Mouse (Mus musculus) liver, embryonic 11.5 days (tissue): ENCODE data around the gene Sh2d6. TPM values are rescaled to one million over a fixed set of nuclear protein-coding genes. Genes with fewer than 3 reads are reported as not detected.

ENCODE experiments used
- ATAC-seq: fragments of 200-750 bp; cut with Nextera tagmentation; replicated peaks from 2 replicates; pipeline ENCODE4 v1.8.0; 2017; ENCODE audit warnings: moderate number of reproducible peaks, mild to moderate bottlenecking, moderate TSS enrichment, moderate library complexity; ENCODE audit not compliant: low FRiP score
- DNase-seq: peaks from one replicate; pipeline ENCODE4 v3.0.0-alpha.2; 2017; ENCODE audit warnings: low spot score
- H3K27ac ChIP-seq: fragments of 300-500 bp; sonication (generic); 2 replicates; pipeline ENCODE4 v1.5.1; 2014; ENCODE audit warnings: mild to moderate bottlenecking, low read depth, low read length, control low read depth
- H3K27me3 ChIP-seq: fragments of 300-500 bp; sonication (generic); replicated peaks from 2 replicates; pipeline ENCODE4 v1.6.1; 2014; ENCODE audit warnings: low read length, mixed read lengths; ENCODE audit not compliant: control insufficient read depth, insufficient read depth
- H3K36me3 ChIP-seq: fragments of 300-500 bp; sonication (generic); 2 replicates; pipeline ENCODE4 v1.6.1; 2014; ENCODE audit warnings: mild to moderate bottlenecking, low read length, moderate library complexity, mixed read lengths; ENCODE audit not compliant: control insufficient read depth, insufficient read depth
- H3K4me1 ChIP-seq: fragments of 300-500 bp; sonication (generic); replicated peaks from 2 replicates; pipeline ENCODE4 v1.6.1; 2014; ENCODE audit warnings: low read length, mixed read lengths; ENCODE audit not compliant: control insufficient read depth, insufficient read depth
- H3K4me2 ChIP-seq: fragments of 300-500 bp; sonication (generic); 2 replicates; pipeline ENCODE4 v1.6.1; 2014; ENCODE audit warnings: mild to moderate bottlenecking, control low read depth, moderate library complexity
- H3K4me3 ChIP-seq: fragments of 300-500 bp; sonication (generic); 2 replicates; pipeline ENCODE4 v1.5.1; 2014; ENCODE audit warnings: low read depth, low read length, control low read depth
- H3K9ac ChIP-seq: fragments of 300-500 bp; sonication (generic); 2 replicates; pipeline ENCODE4 v1.6.1; 2014; ENCODE audit warnings: low read depth, low read length, control low read depth
- H3K9me3 ChIP-seq: fragments of 300-500 bp; sonication (generic); 2 replicates; pipeline ENCODE4 v1.6.1; 2016; ENCODE audit warnings: low read length, inconsistent platforms, mixed read lengths; ENCODE audit not compliant: control insufficient read depth
- WGBS: fragments of 180-500 bp; shearing (Covaris S2); extraction: QIAGEN DNeasy Blood & Tissue Kit; methylation state at CpG from one replicate; pipeline ENCODE4 v1.1.7; 2014; 5-methylcytosine and 5-hydroxymethylcytosine counted together
- polyA plus RNA-seq: library from polyadenylated mRNA; unstranded; fragments of >200 nt; fragmentation: Nextera tagmentation; extraction: Ambion mirVana; gene quantifications from 2 replicates; pipeline ENCODE4 v1.2.1, GENCODE M21; 2014

Sh2d6 gene
- polyA plus RNA-seq, 1 experiment from 2014 or later = not detected

- Histone ChIP-seq H3K9ac (no peak overlapping the region), H3K27me3 (no peaks in the 10 kb centered on the region), H3K4me2 (no peak overlapping the region), H3K27ac (no peak overlapping the region), H3K9me3 (no peaks in the 10 kb centered on the region), H3K4me3 (no peak overlapping the region), H3K4me1 (no peaks in the 10 kb centered on the region), H3K36me3 (no peaks in the 10 kb centered on the region)
- 77% methylated on average over 10 of the region's 10 CpGs for WGBS
- ATAC-seq (no peak), DNase-seq (no peak)
These were observed 7.1 kb upstream of the Sh2d6 start for GRCm38 (mm10) chr6:72528410-72529151.

GRCm38 (mm10) chr6:72527070-72527469 is 5.6 kb upstream of the Sh2d6 start:
- H3K9ac ChIP-seq = no peak overlapping the region
- H3K4me3 ChIP-seq = no peak overlapping the region
- H3K4me2 ChIP-seq = no peak overlapping the region
- H3K27ac ChIP-seq = no peak overlapping the region
- DNase-seq (no peak), ATAC-seq (no peak)
- WGBS = 86% methylated on average over 4 of the region's 4 CpGs
- no peaks in the 10 kb centered on the region for H3K9me3 ChIP-seq
- no peaks in the 10 kb centered on the region for H3K36me3 ChIP-seq
- H3K4me1 ChIP-seq = no peaks in the 10 kb centered on the region
- no peaks in the 10 kb centered on the region for H3K27me3 ChIP-seq

GRCm38 (mm10) chr6:72524160-72524559 is 2.7 kb upstream of the Sh2d6 start:
- ATAC-seq (no peak), DNase-seq (no peak)
- no peak overlapping the region for H3K4me3 ChIP-seq
- no peak overlapping the region for H3K27ac ChIP-seq
- no peak overlapping the region for H3K9ac ChIP-seq
- no peaks in the 10 kb centered on the region for H3K9me3 ChIP-seq
- 75% methylated on average over 2 of the region's 2 CpGs for WGBS
- H3K4me2 ChIP-seq = no peak overlapping the region
- H3K27me3 ChIP-seq = no peaks in the 10 kb centered on the region
- peaks cover 3% of the 10 kb centered on the region; the same call in 1 of the 2 replicates for H3K4me1 ChIP-seq
- no peaks in the 10 kb centered on the region for H3K36me3 ChIP-seq

GRCm38 (mm10) chr6:72523222-72523621 is 1.7 kb upstream of the Sh2d6 start:
- Histone ChIP-seq H3K9ac (no peak overlapping the region), H3K36me3 (no peaks in the 10 kb centered on the region), H3K4me2 (no peak overlapping the region), H3K27ac (no peak overlapping the region), H3K4me1 (peaks cover 3% of the 10 kb centered on the region; the same call in 1 of the 2 replicates), H3K4me3 (no peak overlapping the region), H3K27me3 (no peaks in the 10 kb centered on the region), H3K9me3 (no peaks in the 10 kb centered on the region)
- ATAC-seq (no peak), DNase-seq (no peak)
- 66% methylated on average over 4 of the region's 4 CpGs for WGBS

GRCm38 (mm10) chr6:72522288-72522687 is 781 bp upstream of the Sh2d6 start:
- Histone ChIP-seq H3K4me3 (no peak overlapping the region), H3K36me3 (no peaks in the 10 kb centered on the region), H3K4me2 (no peak overlapping the region), H3K9me3 (no peaks in the 10 kb centered on the region), H3K9ac (no peak overlapping the region), H3K27me3 (no peaks in the 10 kb centered on the region), H3K4me1 (peaks cover 3% of the 10 kb centered on the region; the same call in 1 of the 2 replicates), H3K27ac (no peak overlapping the region)
- DNase-seq (no peak), ATAC-seq (no peak)
- 84% methylated on average over 5 of the region's 5 CpGs for WGBS

GRCm38 (mm10) chr6:72520904-72521303 is 603 bp downstream of the Sh2d6 start:
- Histone ChIP-seq H3K4me2 (no peak overlapping the region), H3K27ac (no peak overlapping the region), H3K36me3 (no peaks in the 10 kb centered on the region), H3K27me3 (no peaks in the 10 kb centered on the region), H3K4me1 (peaks cover 3% of the 10 kb centered on the region; the same call in 1 of the 2 replicates), H3K4me3 (no peak overlapping the region), H3K9me3 (no peaks in the 10 kb centered on the region), H3K9ac (no peak overlapping the region)
- no peak for DNase-seq
- WGBS = 82% methylated on average over 5 of the region's 5 CpGs
- ATAC-seq = no peak

- Histone ChIP-seq H3K9me3 (no peaks in the 10 kb centered on the region), H3K27ac (no peak overlapping the region), H3K27me3 (no peaks in the 10 kb centered on the region), H3K4me1 (peaks cover 3% of the 10 kb centered on the region; the same call in 1 of the 2 replicates), H3K36me3 (no peaks in the 10 kb centered on the region), H3K4me3 (no peak overlapping the region), H3K4me2 (no peak overlapping the region), H3K9ac (no peak overlapping the region)
- ATAC-seq (no peak), DNase-seq (no peak)
- 31% methylated on average over 10 of the region's 10 CpGs for WGBS
These were observed 1.4 kb downstream of the Sh2d6 start for GRCm38 (mm10) chr6:72519892-72520663.

GRCm38 (mm10) chr6:72519303-72519702 is 2.2 kb downstream of the Sh2d6 start:
- DNase-seq = no peak
- H3K27me3 ChIP-seq = no peaks in the 10 kb centered on the region
- H3K4me2 ChIP-seq = no peak overlapping the region
- H3K4me3 ChIP-seq = no peak overlapping the region
- 45% methylated on average over 8 of the region's 8 CpGs for WGBS
- H3K36me3 ChIP-seq = no peaks in the 10 kb centered on the region
- no peaks in the 10 kb centered on the region for H3K9me3 ChIP-seq
- no peak for ATAC-seq
- H3K27ac ChIP-seq = no peak overlapping the region
- peaks cover 3% of the 10 kb centered on the region; the same call in 1 of the 2 replicates for H3K4me1 ChIP-seq
- H3K9ac ChIP-seq = no peak overlapping the region
